Mouse (Mus musculus): Measurements from ENCODE around the gene Dppa5a.

GRCm38 (mm10) chr9:78319499-78319898 lies 48.5 kb downstream of the Dppa5a start:
- no peak for TF ChIP-seq GATA1 (IDR thresholded peaks at IDR 0.05; ENCODE audit: borderline replicate concordance, low read length)
- TF ChIP-seq CTCF (IDR thresholded peaks at IDR 0.05; ENCODE audit: low read depth, low read length): no peak
